Mouse (Mus musculus) ES-Bruce4 (cell line): ENCODE measurements around the gene Hif1an.

ENCODE experiments used
- CTCF ChIP-seq: IDR thresholded peaks from one replicate; pipeline ENCODE4 v1.8.1; 2011; ENCODE audit warnings: low read depth, low read length
- EP300 ChIP-seq: IDR thresholded peaks from 2 replicates; pipeline ENCODE4 v1.6.1; 2011; ENCODE audit warnings: low read depth, low read length; ENCODE audit not compliant: insufficient read depth
- POLR2A ChIP-seq: IDR thresholded peaks from one replicate; pipeline ENCODE4 v1.8.1; 2011; ENCODE audit warnings: low read length; ENCODE audit not compliant: insufficient read depth

DNA sequence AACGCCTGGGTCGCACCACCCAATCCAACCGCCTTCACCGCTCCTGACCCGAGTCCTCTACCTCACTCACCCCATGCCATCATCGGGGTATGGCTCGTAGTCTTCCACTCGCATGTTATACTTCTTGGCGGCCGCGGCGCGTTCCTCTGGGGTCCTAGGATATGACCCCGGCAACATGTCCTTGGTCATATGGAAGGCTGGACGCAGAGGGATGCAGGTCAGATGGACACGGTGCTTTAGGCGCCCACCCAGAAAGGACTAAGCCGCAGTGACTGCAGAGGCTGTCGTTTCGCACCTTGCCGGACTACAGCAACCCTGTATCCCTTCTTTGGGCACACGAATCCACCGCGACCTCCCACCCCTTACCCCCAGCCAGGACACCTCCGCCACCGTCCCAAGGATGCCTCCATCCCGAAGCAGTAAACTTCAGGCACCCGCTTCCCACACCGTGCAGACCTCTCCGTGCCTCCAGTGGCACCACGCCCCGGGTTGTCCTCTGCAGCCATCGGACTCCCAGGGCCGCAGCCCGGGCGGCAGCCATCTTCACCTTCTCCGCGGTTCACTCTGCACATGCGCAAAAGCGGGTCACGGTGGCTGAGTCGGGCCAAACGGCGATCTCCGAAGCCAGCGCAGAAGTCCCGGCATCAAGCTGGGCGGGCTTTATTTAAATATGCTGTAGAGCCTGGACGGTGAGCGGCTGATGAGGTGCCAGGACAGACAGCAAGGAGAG is 7.6 kb upstream of the Hif1an start, which contains the start of gene Ndufb8:
- TF ChIP-seq EP300 (0 out of 2 replicates have a peak, but pooled peaks have one; percentile 34), POLR2A (peak; percentile 55), CTCF (no peak)
